Mouse (Mus musculus) bone marrow macrophage, adult 2 months (primary cell): ENCODE data around the gene Mn1.

Experiments used
- CTCF ChIP-seq: IDR thresholded peaks from 2 replicates; pipeline ENCODE4 v1.5.1; 2012; ENCODE audit warnings: low read depth, mild to moderate bottlenecking, low read length, moderate library complexity
- POLR2A ChIP-seq: IDR thresholded peaks from 2 replicates; pipeline ENCODE4 v1.6.1; 2012; ENCODE audit warnings: mild to moderate bottlenecking, low read depth, low read length, borderline replicate concordance

GRCm38 (mm10) chr5:111410665-111411064, 6.5 kb upstream of the Mn1 start:
- TF ChIP-seq CTCF (no peak), POLR2A (no peak)
